Mouse (Mus musculus) CH12.LX (cell line): Measurements from ENCODE around the gene Olfr707. TPM values are rescaled to one million over a fixed set of nuclear protein-coding genes. Genes with fewer than 3 reads are reported as not detected.

Experiments used
- DNase-seq: peaks from one replicate; pipeline ENCODE4 v3.0.0-alpha.2; 2013; ENCODE audit errors: extremely low read depth
- H3K27ac ChIP-seq: 2 replicates; pipeline ENCODE4 v1.5.1; 2012; ENCODE audit warnings: low read depth, mild to moderate bottlenecking, control low read depth, moderate library complexity; ENCODE audit not compliant: insufficient read depth
- H3K27me3 ChIP-seq: replicated peaks from 2 replicates; pipeline ENCODE3; 2012; ENCODE audit warnings: inconsistent platforms
- H3K36me3 ChIP-seq, 2 experiments: replicated peaks in 1 of 2; 2 replicates each; pipeline versions ENCODE3 to v1.6.1; 2012; ENCODE audit warnings: inconsistent platforms in 1 of 2, low read length in 1 of 2, mild to moderate bottlenecking in 1 of 2, mixed read lengths in 1 of 2, moderate library complexity in 1 of 2; ENCODE audit not compliant: control insufficient read depth in 1 of 2, insufficient read depth in 1 of 2
- H3K4me1 ChIP-seq, 2 experiments: 2 replicates each; pipeline ENCODE4 v1.6.1; 2012; ENCODE audit warnings: inconsistent platforms in 1 of 2, moderate library complexity in 1 of 2; ENCODE audit not compliant: insufficient read depth in 2 of 2, control insufficient read depth in 1 of 2
- H3K4me2 ChIP-seq: 2 replicates; pipeline ENCODE4 v1.6.1; 2012; ENCODE audit warnings: low read depth, mild to moderate bottlenecking, control low read depth; ENCODE audit not compliant: poor library complexity, insufficient read depth, severe bottlenecking
- H3K4me3 ChIP-seq, 3 experiments: fragments of 150-350 bp in 1 of 3; sonication (generic) in 1 of 3; replicated peaks in 1 of 3; 2 replicates each; pipeline versions ENCODE3 to v1.5.1; 2011 to 2012; ENCODE audit warnings: low read depth in 2 of 3, low read length in 2 of 3, mild to moderate bottlenecking in 2 of 3, moderate library complexity in 2 of 3, control low read depth in 1 of 3, improper control_type of control experiment in 1 of 3, inconsistent platforms in 1 of 3, mixed read lengths in 1 of 3; ENCODE audit not compliant: poor library complexity in 1 of 3
- H3K79me2 ChIP-seq: replicated peaks from 2 replicates; pipeline ENCODE4 v1.6.1; 2012; ENCODE audit warnings: mild to moderate bottlenecking, moderate library complexity; ENCODE audit not compliant: control insufficient read depth, poor library complexity, insufficient read depth, severe bottlenecking; ENCODE audit errors: extremely low read depth
- H3K9ac ChIP-seq: 2 replicates; pipeline ENCODE4 v1.6.1; 2012; ENCODE audit warnings: low read depth, mild to moderate bottlenecking, control low read depth, moderate library complexity; ENCODE audit not compliant: insufficient read depth
- H3K9me3 ChIP-seq: replicated peaks from 2 replicates; pipeline ENCODE3; 2012; ENCODE audit warnings: low read length, inconsistent platforms, mixed read lengths
- BHLHE40 ChIP-seq: IDR thresholded peaks from 2 replicates; pipeline ENCODE4 v1.6.1; 2011; ENCODE audit warnings: mild to moderate bottlenecking, low read depth, low read length, improper control_type of control experiment
- CTCF ChIP-seq, 2 experiments: IDR thresholded peaks in 1 of 2; conservative IDR thresholded peaks in 1 of 2; 2 replicates each; pipeline ENCODE4 v1.5.1; 2011 to 2012; ENCODE audit warnings: low read depth in 2 of 2, low read length in 2 of 2, improper control_type of control experiment in 1 of 2, inconsistent platforms in 1 of 2, mild to moderate bottlenecking in 1 of 2, moderate library complexity in 1 of 2
- ELF1 ChIP-seq: IDR thresholded peaks from 2 replicates; pipeline ENCODE4 v1.6.1; 2014; ENCODE audit warnings: low read depth, mild to moderate bottlenecking, inconsistent platforms, low read length, improper control_type of control experiment
- ETS1 ChIP-seq: conservative IDR thresholded peaks from 2 replicates; pipeline ENCODE4 v1.6.1; 2012; ENCODE audit warnings: low read depth, mild to moderate bottlenecking, inconsistent platforms, low read length, improper control_type of control experiment, moderate library complexity
- GABPA ChIP-seq: IDR thresholded peaks from 2 replicates; pipeline ENCODE4 v1.6.1; 2012; ENCODE audit warnings: low read depth, low read length, improper control_type of control experiment, inconsistent platforms; ENCODE audit not compliant: insufficient replicate concordance
- JUN ChIP-seq: IDR thresholded peaks from 2 replicates; pipeline ENCODE4 v1.6.1; 2011; ENCODE audit warnings: low read depth, mild to moderate bottlenecking, low read length, improper control_type of control experiment, moderate library complexity; ENCODE audit not compliant: insufficient read depth
- MAZ ChIP-seq: IDR thresholded peaks from 2 replicates; pipeline ENCODE4 v1.6.1; 2012; ENCODE audit warnings: low read depth, mild to moderate bottlenecking, inconsistent platforms, low read length, improper control_type of control experiment, moderate library complexity
- MXI1 ChIP-seq: IDR thresholded peaks from 2 replicates; pipeline ENCODE4 v1.6.1; 2011; ENCODE audit warnings: mild to moderate bottlenecking, low read depth, low read length, improper control_type of control experiment
- MYC ChIP-seq: IDR thresholded peaks from 2 replicates; pipeline ENCODE4 v1.6.1; 2011; ENCODE audit warnings: low read depth, mild to moderate bottlenecking, improper control_type of control experiment, low read length
- NELFE ChIP-seq: IDR thresholded peaks from 2 replicates; pipeline ENCODE4 v1.6.1; 2011; ENCODE audit warnings: low read depth, low read length, improper control_type of control experiment
- NRF1 ChIP-seq: IDR thresholded peaks from 2 replicates; pipeline ENCODE4 v1.6.1; 2014; ENCODE audit warnings: low read depth, mild to moderate bottlenecking, inconsistent platforms, low read length, improper control_type of control experiment, moderate library complexity
- PAX5 ChIP-seq: IDR thresholded peaks from 2 replicates; pipeline ENCODE4 v1.6.1; 2012; ENCODE audit warnings: low read length, inconsistent platforms, mixed read lengths
- RAD21 ChIP-seq: IDR thresholded peaks from 2 replicates; pipeline ENCODE4 v1.6.1; 2011; ENCODE audit warnings: low read depth, mild to moderate bottlenecking, low read length, improper control_type of control experiment, moderate library complexity
- RCOR1 ChIP-seq: conservative IDR thresholded peaks from 2 replicates; pipeline ENCODE4 v1.6.1; 2012; ENCODE audit warnings: low read depth, mild to moderate bottlenecking, inconsistent platforms, low read length, improper control_type of control experiment
- SMC3 ChIP-seq: IDR thresholded peaks from 2 replicates; pipeline ENCODE4 v1.6.1; 2011; ENCODE audit warnings: low read depth, low read length, improper control_type of control experiment
- TBP ChIP-seq: conservative IDR thresholded peaks from 2 replicates; pipeline ENCODE4 v1.6.1; 2011; ENCODE audit warnings: low read depth, low read length, improper control_type of control experiment
- USF1 ChIP-seq: IDR thresholded peaks from 2 replicates; pipeline ENCODE4 v1.6.1; 2014; ENCODE audit warnings: low read depth, mild to moderate bottlenecking, inconsistent platforms, low read length, improper control_type of control experiment
- USF2 ChIP-seq: conservative IDR thresholded peaks from 2 replicates; pipeline ENCODE4 v1.6.1; 2011; ENCODE audit warnings: low read depth, low read length, improper control_type of control experiment
- ZKSCAN1 ChIP-seq: IDR thresholded peaks from 2 replicates; pipeline ENCODE4 v1.6.1; 2012; ENCODE audit warnings: low read depth, inconsistent platforms, low read length, improper control_type of control experiment, borderline replicate concordance
- dilution Hi-C: fragments of 300-500 bp; cut with MboI; formaldehyde crosslinking; loops from 2 replicates; pipeline ENCODE4 v1.14.3; 2020; ENCODE audit warnings: low sequenced_read_pairs; ENCODE audit not compliant: extremely low pct_unique_long_range_greater_than_20kb, extremely low pct_ligation_motif_present
- in situ Hi-C: fragments of 300-500 bp; cut with MboI; formaldehyde crosslinking; loops from 3 replicates; pipeline ENCODE4 v1.14.3; 2019; ENCODE audit warnings: low sequenced_read_pairs, low pct_ligation_motif_present, low pct_unique_long_range_greater_than_20kb, mixed read lengths
- polyA plus RNA-seq: library from polyadenylated mRNA; unstranded; fragments of >175 nt; gene quantifications from 2 replicates; pipeline ENCODE4 v1.2.1, GENCODE M21; 2012; ENCODE audit warnings: low read depth; ENCODE audit not compliant: insufficient read length
- total RNA-seq, 2 experiments: library from RNA; depleted of rRNA; stranded (reverse); fragments of 300-350 nt in 1 of 2; fragments of >200 nt in 1 of 2; gene quantifications; 2 replicates each; pipeline ENCODE4 v1.2.3; 2012 to 2014

The Olfr707 gene
- total and polyA plus RNA-seq, 3 experiments: not detected

DNA sequence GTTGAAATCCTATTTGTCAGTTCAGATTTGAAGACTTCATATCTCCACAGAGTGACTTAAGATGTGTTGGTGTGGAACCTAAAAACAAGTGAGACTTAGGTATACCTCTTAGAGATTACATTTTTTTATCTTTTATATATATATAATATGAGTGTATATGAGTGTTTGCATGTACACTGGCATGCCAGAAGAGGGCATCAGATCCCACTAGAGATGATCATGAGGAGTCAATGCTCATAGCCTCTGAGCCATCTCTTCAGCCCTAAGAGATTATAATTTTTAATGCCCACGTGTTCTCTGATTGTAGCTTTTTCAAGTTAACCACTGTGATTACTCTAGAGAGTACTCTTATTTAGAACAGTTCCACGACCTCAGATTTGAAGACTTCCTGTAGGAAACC, 6.6 kb upstream of the Olfr707 start, which contains the start of gene Olfr1532-ps1:
Gene Olfr1532-ps1, plus strand, starts transcription at position 326 of the 400 bp plus-strand sequence.
- Histone ChIP-seq H3K9ac (no peak within 1 kb of the TSS), H3K36me3 (no peaks in the 10 kb centered on the region), H3K27ac (no peak within 1 kb of the TSS), H3K9me3 (no peaks in the 10 kb centered on the region), H3K4me3 (no peak within 1 kb of the TSS), H3K4me2 (no peak within 1 kb of the TSS), H3K27me3 (no peaks in the 10 kb centered on the region), H3K79me2 (no peaks in the 10 kb centered on the region), H3K4me1 (no peaks in the 10 kb centered on the region)
- TF ChIP-seq CTCF (conservative IDR thresholded peaks at IDR 0.05 in 1 of 2, IDR thresholded peaks at IDR 0.05 in 1 of 2; ENCODE audit: low read depth in 2 of 2, low read length in 2 of 2) (peak; percentile 10 to 53; a peak in 2 of 4 replicates), MXI1 (no peak), SMC3 (peak; percentile 53), RAD21 (peak; percentile 26), ETS1 (no peak)
- in situ Hi-C loops: no loop called here
- dilution Hi-C loops: no loop called here
- peak; percentile 17 for DNase-seq

DNA sequence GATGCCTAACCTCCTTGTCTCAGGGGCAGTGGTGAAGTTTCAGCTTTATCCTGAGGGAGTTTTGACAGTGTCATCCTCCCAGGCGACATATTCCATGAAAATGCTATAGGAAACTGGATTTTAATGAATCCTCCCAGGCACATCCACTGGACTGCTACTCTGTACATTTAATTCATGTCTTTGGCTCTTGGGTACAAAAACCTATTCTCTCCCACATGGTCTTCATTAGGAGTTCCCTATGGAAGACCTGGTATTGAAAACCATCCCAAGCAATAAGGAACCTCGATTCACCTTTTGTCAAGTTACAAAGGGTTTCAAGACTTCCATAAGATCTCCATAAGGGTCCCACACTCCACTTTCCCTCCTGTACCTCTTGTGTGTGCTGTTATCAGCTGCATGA, 13.0 kb downstream of the Olfr707 start, which contains the start of gene Olfr706:
Gene Olfr706, minus strand, starts transcription at position 101 of the 400 bp plus-strand sequence.
- H3K9ac ChIP-seq: no peak within 1 kb of the TSS
- H3K36me3 ChIP-seq: no peaks in the 10 kb centered on the region
- dilution Hi-C loops: no loop called here
- H3K27me3 ChIP-seq: no peaks in the 10 kb centered on the region
- no peak within 1 kb of the TSS for H3K4me3 ChIP-seq
- no peaks in the 10 kb centered on the region for H3K79me2 ChIP-seq
- TF ChIP-seq USF1 (no peak), JUN (no peak), NELFE (no peak), TBP (no peak), USF2 (no peak), MAZ (no peak), GABPA (no peak), BHLHE40 (no peak), NRF1 (no peak), PAX5 (no peak), ELF1 (no peak), RAD21 (no peak), SMC3 (no peak), MYC (no peak), ZKSCAN1 (no peak), RCOR1 (no peak)
- H3K9me3 ChIP-seq: no peaks in the 10 kb centered on the region
- in situ Hi-C loops: no loop called here
- no peak within 1 kb of the TSS for H3K4me2 ChIP-seq
- no peaks in the 10 kb centered on the region for H3K4me1 ChIP-seq
- DNase-seq: no peak
- no peak within 1 kb of the TSS for H3K27ac ChIP-seq
